Mouse (Mus musculus) limb, embryonic 13.5 days (tissue): ENCODE measurements around the gene Ssxa1. TPM values are rescaled to one million over a fixed set of nuclear protein-coding genes. Genes with fewer than 3 reads are reported as not detected.
"Not testable (repeated sequence)": the region's sequence is repeated elsewhere in the genome, so short reads cannot be mapped to it uniquely, and the experiment has no call there.

Experiments
- ATAC-seq: fragments of 200-750 bp; cut with Nextera tagmentation; 2 replicates; pipeline ENCODE4 v1.8.0; 2017; ENCODE audit warnings: low read depth, moderate number of reproducible peaks, moderate TSS enrichment; ENCODE audit not compliant: low FRiP score
- H3K27ac ChIP-seq: fragments of 300-500 bp; sonication (generic); 2 replicates; pipeline ENCODE4 v1.5.1; 2015; ENCODE audit warnings: inconsistent platforms, mild to moderate bottlenecking, moderate library complexity
- H3K27me3 ChIP-seq: fragments of 300-500 bp; sonication (generic); 2 replicates; pipeline ENCODE4 v1.6.1; 2015; ENCODE audit warnings: mild to moderate bottlenecking, inconsistent platforms
- H3K36me3 ChIP-seq: fragments of 300-500 bp; sonication (generic); 2 replicates; pipeline ENCODE4 v1.6.1; 2015; ENCODE audit warnings: inconsistent platforms, mild to moderate bottlenecking, moderate library complexity
- H3K4me1 ChIP-seq: fragments of 300-500 bp; sonication (generic); 2 replicates; pipeline ENCODE4 v1.6.1; 2015; ENCODE audit warnings: inconsistent platforms
- H3K4me2 ChIP-seq: fragments of 300-500 bp; sonication (generic); replicated peaks from 2 replicates; pipeline ENCODE4 v1.6.1; 2015; ENCODE audit warnings: inconsistent platforms, mild to moderate bottlenecking, moderate library complexity
- H3K4me3 ChIP-seq: fragments of 300-500 bp; sonication (generic); 2 replicates; pipeline ENCODE4 v1.5.1; 2015; ENCODE audit warnings: moderate library complexity, mild to moderate bottlenecking, inconsistent platforms
- H3K9ac ChIP-seq: fragments of 300-500 bp; sonication (generic); 2 replicates; pipeline ENCODE4 v1.6.1; 2015; ENCODE audit warnings: mild to moderate bottlenecking, inconsistent platforms
- H3K9me3 ChIP-seq: fragments of 300-500 bp; sonication (generic); 2 replicates; pipeline ENCODE4 v1.6.1; 2016; ENCODE audit warnings: inconsistent platforms
- WGBS: fragments of 180-500 bp; shearing (Covaris S2); methylation state at CpG from one replicate; pipeline ENCODE4 v1.1.7; 2015; 5-methylcytosine and 5-hydroxymethylcytosine counted together
- polyA plus RNA-seq: library from polyadenylated mRNA; unstranded; fragments of >200 nt; fragmentation: Nextera tagmentation; extraction: Ambion mirVana; gene quantifications from 2 replicates; pipeline ENCODE4 v1.2.1, GENCODE M21; 2015

Gene Ssxa1
- not detected in 2 replicates for polyA plus RNA-seq

DNA sequence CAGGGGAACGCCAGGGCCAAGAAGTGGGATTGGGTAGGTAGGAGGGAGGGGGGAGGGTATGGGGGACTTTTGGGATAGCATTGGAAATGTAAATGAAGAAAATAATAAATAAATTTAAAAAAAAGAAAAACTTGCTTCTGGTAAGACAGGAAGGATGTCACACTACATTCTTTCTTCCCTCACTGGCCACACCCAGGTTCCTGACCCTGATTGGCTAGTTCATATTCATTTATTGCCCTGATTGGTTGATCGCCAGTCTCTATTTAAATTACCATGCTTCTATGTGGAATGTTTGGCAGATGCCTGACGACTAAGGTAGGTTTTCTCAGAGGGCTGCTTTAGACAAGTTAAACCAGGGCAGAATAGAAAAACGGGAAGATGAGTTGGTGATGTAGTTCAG lies at the start of gene Ssxa1:
Gene Ssxa1 (plus strand): TSS at position 301 of the 400 bp plus-strand sequence.
- no peaks in the 10 kb centered on the region for H3K27me3 ChIP-seq
- ATAC-seq: no peak
- H3K9ac ChIP-seq: no peak within 1 kb of the TSS
- no peak within 1 kb of the TSS for H3K27ac ChIP-seq
- no peak within 1 kb of the TSS for H3K4me2 ChIP-seq
- no peaks in the 10 kb centered on the region for H3K9me3 ChIP-seq
- H3K36me3 ChIP-seq: no peaks in the 10 kb centered on the region
- H3K4me1 ChIP-seq: no peaks in the 10 kb centered on the region
- no peak within 1 kb of the TSS for H3K4me3 ChIP-seq
- 85% methylated on average over 4 of the region's 4 CpGs for WGBS

DNA sequence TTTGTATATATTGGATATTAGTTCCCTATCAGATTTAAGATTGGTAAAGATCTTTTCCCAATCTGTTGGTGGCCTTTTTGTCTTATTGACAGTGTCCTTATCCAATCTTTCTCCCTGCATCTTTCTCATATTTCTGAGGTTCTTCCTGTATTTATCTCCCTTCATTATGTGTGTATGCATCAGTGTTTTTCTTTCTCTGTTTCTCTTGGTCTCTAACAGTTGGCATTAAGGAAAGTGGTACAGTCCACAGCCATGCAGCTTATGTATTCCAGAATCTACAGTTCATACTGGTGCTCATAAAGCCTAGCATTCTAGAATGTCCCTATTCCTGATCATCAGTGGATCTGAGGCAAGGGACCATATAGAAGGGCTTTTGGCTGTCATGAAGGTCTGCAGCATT lies 47.5 kb upstream of the Ssxa1 start, which contains the start of gene Spaca5:
Gene Spaca5 (plus strand): TSS at position 301 of the 400 bp plus-strand sequence.
- no peaks in the 10 kb centered on the region for H3K4me1 ChIP-seq
- no peaks in the 10 kb centered on the region for H3K36me3 ChIP-seq
- no peak within 1 kb of the TSS for H3K4me3 ChIP-seq
- no peak within 1 kb of the TSS for H3K27ac ChIP-seq
- H3K27me3 ChIP-seq: no peaks in the 10 kb centered on the region
- no peak within 1 kb of the TSS for H3K4me2 ChIP-seq
- ATAC-seq: no peak
- H3K9ac ChIP-seq: no peak within 1 kb of the TSS
- no peaks in the 10 kb centered on the region for H3K9me3 ChIP-seq

DNA sequence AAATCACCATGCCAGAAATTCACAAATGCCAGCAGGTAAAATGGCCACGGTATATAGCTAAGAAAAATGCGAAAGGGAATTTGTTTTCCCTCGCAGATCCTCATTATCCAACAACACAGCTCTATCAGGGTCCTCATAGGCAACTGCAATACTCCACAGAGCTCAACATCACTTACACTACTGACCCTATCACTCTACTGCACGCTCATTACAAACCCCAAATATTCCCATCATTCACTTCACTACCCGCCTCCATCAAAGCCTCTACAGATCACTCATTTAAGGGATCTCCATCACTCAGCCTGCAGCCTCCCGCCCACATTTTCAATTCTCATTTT lies 27.0 kb upstream of the Ssxa1 start:
- 23% methylated on average over 6 of the region's 6 CpGs for WGBS
- Histone ChIP-seq H3K27me3 (no peaks in the 10 kb centered on the region), H3K9me3 (no peaks in the 10 kb centered on the region), H3K4me1 (no peaks in the 10 kb centered on the region), H3K27ac (no peak overlapping the region), H3K4me2 (peak overlapping the region; percentile 60), H3K36me3 (peaks cover 2% of the 10 kb centered on the region; the same call in 1 of the 2 replicates), H3K9ac (peak overlapping the region; percentile 59; the same call in 1 of the 2 replicates), H3K4me3 (peak overlapping the region; percentile 46)
- no peak for ATAC-seq

DNA sequence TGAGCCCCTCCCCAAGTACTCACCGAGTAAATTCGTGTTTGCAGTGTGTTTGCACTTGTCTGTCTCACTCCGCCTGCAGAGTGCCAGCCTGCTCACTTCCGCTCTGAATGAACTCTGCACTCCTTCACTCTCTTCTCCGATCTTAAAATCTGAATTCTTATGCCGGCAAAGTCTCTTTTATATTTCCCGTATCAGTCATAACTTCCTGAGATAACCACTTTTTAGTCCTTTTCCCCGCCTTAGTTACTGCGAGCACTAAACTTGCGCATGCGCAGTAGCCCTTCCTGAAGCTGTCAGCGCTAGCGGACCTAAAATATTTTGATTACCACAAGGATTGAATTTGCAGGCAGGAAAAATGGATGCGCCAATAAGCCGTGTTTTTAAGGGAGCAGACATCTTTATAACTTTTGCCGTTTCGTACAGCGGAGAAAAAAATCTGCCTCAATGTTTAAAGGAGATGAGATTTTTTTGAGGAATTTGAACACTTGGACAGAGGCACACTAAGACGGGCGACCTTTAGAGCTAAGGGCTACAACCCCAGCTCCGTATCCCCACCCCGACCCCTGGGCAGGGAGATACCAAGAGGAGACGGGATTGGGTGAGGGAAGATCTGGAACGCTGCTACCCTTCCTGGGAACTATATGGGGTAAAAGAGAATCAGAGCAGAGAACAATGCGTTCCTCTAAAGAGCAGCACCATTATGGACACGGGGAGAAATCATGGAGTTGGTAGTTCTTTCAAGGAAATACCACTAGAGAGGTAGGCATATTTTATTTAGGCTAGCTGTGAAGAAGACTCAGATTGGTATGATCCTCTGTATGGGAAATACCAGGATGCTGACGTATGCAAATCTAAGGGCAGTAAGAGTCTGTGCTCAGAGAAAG lies 26.4 kb upstream of the Ssxa1 start, which contains the start of gene Zfp300:
Gene Zfp300 (minus strand): TSS at position 545 of the 884 bp plus-strand sequence.
- Histone ChIP-seq H3K27ac (peak within 1 kb of the TSS; percentile 55; the same call in 1 of the 2 replicates), H3K4me2 (peak within 1 kb of the TSS; percentile 60), H3K9me3 (no peaks in the 10 kb centered on the region), H3K36me3 (no peaks in the 10 kb centered on the region), H3K27me3 (no peaks in the 10 kb centered on the region), H3K9ac (peak within 1 kb of the TSS; percentile 59), H3K4me3 (peak within 1 kb of the TSS; percentile 46), H3K4me1 (no peaks in the 10 kb centered on the region)
- 19% methylated on average over 27 of the region's 27 CpGs for WGBS
- peak; percentile 92 for ATAC-seq

DNA sequence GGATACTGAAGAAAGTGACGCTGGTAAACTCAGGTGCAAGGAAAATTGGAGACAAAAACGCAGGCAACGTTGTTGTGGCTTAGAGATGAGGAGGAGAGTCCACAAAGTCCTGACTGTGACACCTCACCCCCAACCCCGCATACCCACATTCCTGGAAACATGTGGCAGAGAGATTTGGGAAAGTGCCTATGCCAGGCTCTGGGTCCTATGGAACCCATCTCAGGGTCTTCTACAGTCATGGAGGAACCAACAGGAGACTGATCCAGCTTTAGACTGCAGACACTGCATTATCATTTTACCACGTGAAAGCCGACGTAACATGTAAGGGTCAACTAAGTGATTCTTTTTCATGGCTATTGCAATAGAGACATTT lies 25.8 kb upstream of the Ssxa1 start:
- H3K27me3 ChIP-seq: no peaks in the 10 kb centered on the region
- no peak overlapping the region for H3K27ac ChIP-seq
- H3K9ac ChIP-seq: no peak overlapping the region
- H3K9me3 ChIP-seq: no peaks in the 10 kb centered on the region
- no peaks in the 10 kb centered on the region for H3K36me3 ChIP-seq
- 0 out of 2 replicates have a peak, but pooled peaks have one; percentile 19 for ATAC-seq
- peak overlapping the region; percentile 60 for H3K4me2 ChIP-seq
- 54% methylated on average over 7 of the region's 7 CpGs for WGBS
- peak overlapping the region; percentile 46 for H3K4me3 ChIP-seq
- H3K4me1 ChIP-seq: no peaks in the 10 kb centered on the region

- H3K27ac ChIP-seq, H3K4me2 ChIP-seq, H3K36me3 ChIP-seq, H3K27me3 ChIP-seq, H3K9me3 ChIP-seq, H3K4me3 ChIP-seq, ATAC-seq, H3K9ac ChIP-seq, H3K4me1 ChIP-seq: not testable (repeated sequence)
- 89% methylated on average over 25 of the region's 25 CpGs for WGBS
Observed at GRCm38 (mm10) chrX:21146675-21147074, 31.1 kb downstream of the Ssxa1 start.

Other genes starting within 250 kb of the Ssxa1 start
- gene Timp1, start 245.7 kb upstream of the Ssxa1 start, polyA plus RNA-seq: 23.5 and 23.7 TPM in 2 replicates
- 0.19 and 0.28 TPM in 2 replicates for gene Syn1, start 194.8 kb upstream of the Ssxa1 start, polyA plus RNA-seq
- 4.5 and 5.7 TPM in 2 replicates for gene Cfp, start 184.3 kb upstream of the Ssxa1 start, polyA plus RNA-seq
- gene Elk1, start 165.2 kb upstream of the Ssxa1 start, polyA plus RNA-seq: 17.6 and 17.7 TPM in 2 replicates
- 46.7 and 53.2 TPM in 2 replicates for gene Uxt, start 153.8 kb upstream of the Ssxa1 start, polyA plus RNA-seq
- gene Zfp182, start 53.5 kb upstream of the Ssxa1 start, polyA plus RNA-seq: 5.3 and 6.1 TPM in 2 replicates
- gene Spaca5, start 47.4 kb upstream of the Ssxa1 start, polyA plus RNA-seq: not detected in 2 replicates
- 2.3 and 2.4 TPM in 2 replicates for gene Zfp300, start 26.3 kb upstream of the Ssxa1 start, polyA plus RNA-seq
- gene Gm21876, start 59.8 kb downstream of the Ssxa1 start, polyA plus RNA-seq: not detected in 2 replicates